Mouse (Mus musculus): ENCODE results near the gene Slc17a2. TPM values are rescaled to one million over a fixed set of nuclear protein-coding genes. Genes with fewer than 3 reads are reported as not detected.

The Slc17a2 gene
- polyA plus RNA-seq, 1 experiment: not detected

DNA sequence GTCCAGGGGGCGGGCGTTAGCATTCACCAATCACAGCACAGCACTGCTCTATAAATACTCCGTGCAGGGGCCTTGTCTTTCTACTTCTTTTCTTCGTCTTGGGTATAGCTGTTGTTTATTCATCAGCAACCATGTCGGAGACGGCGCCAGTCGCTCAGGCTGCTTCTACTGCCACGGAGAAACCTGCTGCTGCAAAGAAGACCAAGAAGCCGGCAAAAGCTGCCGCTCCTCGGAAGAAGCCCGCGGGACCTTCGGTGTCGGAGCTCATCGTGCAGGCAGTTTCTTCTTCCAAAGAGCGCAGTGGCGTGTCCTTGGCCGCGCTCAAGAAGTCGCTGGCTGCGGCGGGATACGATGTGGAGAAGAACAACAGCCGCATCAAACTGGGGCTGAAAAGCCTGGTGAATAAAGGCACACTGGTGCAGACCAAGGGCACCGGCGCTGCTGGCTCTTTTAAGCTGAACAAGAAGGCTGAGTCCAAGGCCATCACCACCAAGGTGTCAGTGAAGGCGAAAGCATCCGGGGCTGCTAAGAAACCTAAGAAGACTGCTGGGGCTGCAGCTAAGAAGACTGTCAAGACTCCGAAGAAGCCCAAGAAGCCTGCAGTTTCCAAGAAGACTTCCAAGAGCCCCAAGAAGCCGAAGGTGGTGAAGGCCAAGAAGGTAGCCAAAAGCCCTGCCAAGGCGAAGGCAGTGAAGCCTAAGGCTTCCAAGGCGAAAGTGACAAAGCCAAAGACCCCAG is 43.0 kb upstream of the Slc17a2 start, which contains the start of gene Hist1h1a:
Gene Hist1h1a, plus strand, starts transcription at position 81 of the 738 bp plus-strand sequence.
- Histone ChIP-seq H3ac (ENCODE audit: control insufficient read depth, insufficient read length) (no peak within 1 kb of the TSS), H3K4me2 (ENCODE audit: low read depth) (peak within 1 kb of the TSS; percentile 100), H3K79me2 (ENCODE audit: control insufficient read depth, insufficient read depth) (no peaks in the 10 kb centered on the region), H3K36me3 (ENCODE audit: control insufficient read depth, insufficient read depth) (no peaks in the 10 kb centered on the region), H3K27me3 (ENCODE audit: control insufficient read depth, insufficient read depth, insufficient read length) (no peaks in the 10 kb centered on the region), H3K4me3 (peak within 1 kb of the TSS; percentile 29)
- TF ChIP-seq POLR2AphosphoS2 (IDR thresholded peaks at IDR 0.05; ENCODE audit: insufficient read length, low read depth) (peak; percentile 87), MAX (IDR thresholded peaks at IDR 0.05; ENCODE audit: low read depth) (no peak), SRF (IDR thresholded peaks at IDR 0.05; ENCODE audit: control insufficient read depth, insufficient read length, low read depth) (no peak), USF1 (IDR thresholded peaks at IDR 0.05; ENCODE audit: low read depth) (no peak), POLR2A (IDR thresholded peaks at IDR 0.05; ENCODE audit: insufficient read length, low read depth) (peak; percentile 75), E2F4 (IDR thresholded peaks at IDR 0.05; ENCODE audit: insufficient read depth) (no peak), REST (IDR thresholded peaks at IDR 0.05; ENCODE audit: insufficient read depth, insufficient read length) (no peak)

- Histone ChIP-seq H3K27me3 (ENCODE audit: control insufficient read depth, insufficient read depth, insufficient read length) (no peaks in the 10 kb centered on the region), H3K4me3 (peak overlapping the region; percentile 29), H3K79me2 (ENCODE audit: control insufficient read depth, insufficient read depth) (no peaks in the 10 kb centered on the region), H3ac (ENCODE audit: control insufficient read depth, insufficient read length) (no peak overlapping the region), H3K36me3 (ENCODE audit: control insufficient read depth, insufficient read depth) (no peaks in the 10 kb centered on the region), H3K4me2 (ENCODE audit: low read depth) (peak overlapping the region; percentile 100)
- TF ChIP-seq POLR2AphosphoS2 (IDR thresholded peaks at IDR 0.05; ENCODE audit: insufficient read length, low read depth) (peak; percentile 67), SRF (IDR thresholded peaks at IDR 0.05; ENCODE audit: control insufficient read depth, insufficient read length, low read depth) (no peak), USF1 (IDR thresholded peaks at IDR 0.05; ENCODE audit: low read depth) (no peak), E2F4 (IDR thresholded peaks at IDR 0.05; ENCODE audit: insufficient read depth) (no peak), TCF3 (IDR thresholded peaks at IDR 0.05; ENCODE audit: insufficient read length, low read depth) (no peak), CEBPB (IDR thresholded peaks at IDR 0.05; ENCODE audit: insufficient read depth, poor library complexity, severe bottlenecking) (no peak), MYOD1 (IDR thresholded peaks at IDR 0.05; ENCODE audit: control insufficient read depth in 1 of 3, insufficient read length in 2 of 3, low read depth in 2 of 3) (no peak), TCF12 (IDR thresholded peaks at IDR 0.05; ENCODE audit: insufficient read depth, poor library complexity, severe bottlenecking) (no peak), POLR2A (IDR thresholded peaks at IDR 0.05; ENCODE audit: insufficient read length, low read depth) (peak; percentile 6), MAX (IDR thresholded peaks at IDR 0.05; ENCODE audit: low read depth) (no peak), REST (IDR thresholded peaks at IDR 0.05; ENCODE audit: insufficient read depth, insufficient read length) (no peak), MYOG (IDR thresholded peaks at IDR 0.05; ENCODE audit: control insufficient read depth in 1 of 3, insufficient read depth in 1 of 3, insufficient read length in 2 of 3, low read depth in 2 of 3) (no peak)
These were observed 42.2 kb upstream of the Slc17a2 start for GRCm38 (mm10) chr13:23764324-23765171.

- no peaks in the 10 kb centered on the region for H3K79me2 ChIP-seq (ENCODE audit: control insufficient read depth, insufficient read depth)
- no peak overlapping the region for H3ac ChIP-seq (ENCODE audit: control insufficient read depth, insufficient read length)
- no peaks in the 10 kb centered on the region for H3K27me3 ChIP-seq (ENCODE audit: control insufficient read depth, insufficient read depth, insufficient read length)
- TF ChIP-seq SRF (IDR thresholded peaks at IDR 0.05; ENCODE audit: control insufficient read depth, insufficient read length, low read depth) (no peak), MYOD1 (IDR thresholded peaks at IDR 0.05; ENCODE audit: control insufficient read depth in 1 of 3, insufficient read length in 2 of 3, low read depth in 2 of 3) (no peak), MYOG (IDR thresholded peaks at IDR 0.05; ENCODE audit: control insufficient read depth in 1 of 3, insufficient read depth in 1 of 3, insufficient read length in 2 of 3, low read depth in 2 of 3) (no peak), REST (IDR thresholded peaks at IDR 0.05; ENCODE audit: insufficient read depth, insufficient read length) (no peak), POLR2AphosphoS2 (IDR thresholded peaks at IDR 0.05; ENCODE audit: insufficient read length, low read depth) (no peak)
- H3K4me3 ChIP-seq: peak overlapping the region; percentile 29
- no peaks in the 10 kb centered on the region for H3K36me3 ChIP-seq (ENCODE audit: control insufficient read depth, insufficient read depth)
- no peak overlapping the region for H3K4me2 ChIP-seq (ENCODE audit: low read depth)
These were observed 41.6 kb upstream of the Slc17a2 start for GRCm38 (mm10) chr13:23765172-23765513.

- no peaks in the 10 kb centered on the region for H3K79me2 ChIP-seq (ENCODE audit: control insufficient read depth, insufficient read depth)
- TF ChIP-seq TCF3 (IDR thresholded peaks at IDR 0.05; ENCODE audit: insufficient read length, low read depth): no peak
- TF ChIP-seq CEBPB (IDR thresholded peaks at IDR 0.05; ENCODE audit: insufficient read depth, poor library complexity, severe bottlenecking): no peak
- no peak for TF ChIP-seq POLR2AphosphoS2 (IDR thresholded peaks at IDR 0.05; ENCODE audit: insufficient read length, low read depth)
- no peak for TF ChIP-seq MYOD1 (IDR thresholded peaks at IDR 0.05; ENCODE audit: control insufficient read depth in 1 of 3, insufficient read length in 2 of 3, low read depth in 2 of 3)
- TF ChIP-seq USF1 (IDR thresholded peaks at IDR 0.05; ENCODE audit: low read depth): no peak
- H3K4me3 ChIP-seq: no peak overlapping the region
- H3K27me3 ChIP-seq (ENCODE audit: control insufficient read depth, insufficient read depth, insufficient read length): no peaks in the 10 kb centered on the region
- H3K4me2 ChIP-seq (ENCODE audit: low read depth): no peak overlapping the region
- no peak overlapping the region for H3ac ChIP-seq (ENCODE audit: control insufficient read depth, insufficient read length)
- H3K36me3 ChIP-seq (ENCODE audit: control insufficient read depth, insufficient read depth): no peaks in the 10 kb centered on the region
These were observed 40.0 kb upstream of the Slc17a2 start for GRCm38 (mm10) chr13:23766772-23767171.
